Mouse (Mus musculus) mouse trophoblast stem cell (cell line): ENCODE measurements at regions not wholly inside any gene's neighbourhood (a gene's known extent, or its start where the extent isn't known, plus 50 kb on each side); places are given as distances from the start of the nearest gene placed in this dataset.

Experiments used
- in situ Hi-C, 2 experiments: fragments of 300-500 bp; cut with MseI, MboI; formaldehyde crosslinking; loops; 2 replicates in 1 of 2; 3 replicates in 1 of 2; pipeline ENCODE4 v1.15.1; 2025

- in situ Hi-C loops: no loop called here
Measured at GRCm38 (mm10) chr13:102132154-102132553, 364.1 kb upstream of the Pik3r1 start.

GRCm38 (mm10) chr13:102132696-102133095 lies 364.7 kb upstream of the Pik3r1 start:
- in situ Hi-C loops: no loop called here

- in situ Hi-C loops: no loop called here
Measured at GRCm38 (mm10) chr13:102135210-102135609, 367.2 kb upstream of the Pik3r1 start.

DNA sequence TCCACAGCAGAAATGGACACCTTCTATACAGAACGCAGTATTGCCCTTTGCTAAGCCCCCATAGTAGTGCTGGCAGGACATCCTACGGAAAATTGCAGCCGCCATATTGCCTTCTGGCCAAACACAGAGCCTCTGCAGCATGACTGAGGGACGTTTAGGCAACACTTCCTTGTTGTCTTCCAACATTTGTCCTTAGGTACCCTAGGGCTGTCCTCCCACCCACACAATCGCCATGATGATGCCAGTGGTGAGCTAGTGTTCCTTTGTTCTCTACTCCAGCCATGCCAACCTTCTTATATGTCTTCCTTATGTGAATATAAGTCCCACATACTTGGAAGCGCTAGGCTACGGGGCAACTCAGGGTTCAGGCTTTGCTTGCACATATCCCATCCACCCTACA lies 375.0 kb upstream of the Pik3r1 start:
- in situ Hi-C loops: no loop called here

DNA sequence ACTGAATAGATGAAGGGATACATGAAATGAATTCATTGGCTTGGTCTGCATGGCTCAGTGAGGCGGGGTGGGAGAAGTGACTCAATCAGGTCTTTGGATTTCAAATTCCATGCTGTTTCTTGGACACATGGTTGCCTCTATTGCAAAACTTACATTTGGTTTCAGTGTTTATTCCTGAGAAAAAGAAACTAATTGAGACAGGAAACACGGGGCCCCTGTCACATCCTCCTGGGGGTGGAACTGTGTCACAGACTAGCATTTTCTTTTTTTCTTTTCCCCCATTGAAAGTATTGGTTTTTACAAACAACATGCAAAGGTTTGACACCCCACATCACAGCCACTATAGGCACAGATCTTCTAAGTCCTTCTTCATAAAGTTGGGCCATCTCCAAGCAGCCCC lies 375.8 kb upstream of the Pik3r1 start:
- in situ Hi-C loops: no loop called here

DNA sequence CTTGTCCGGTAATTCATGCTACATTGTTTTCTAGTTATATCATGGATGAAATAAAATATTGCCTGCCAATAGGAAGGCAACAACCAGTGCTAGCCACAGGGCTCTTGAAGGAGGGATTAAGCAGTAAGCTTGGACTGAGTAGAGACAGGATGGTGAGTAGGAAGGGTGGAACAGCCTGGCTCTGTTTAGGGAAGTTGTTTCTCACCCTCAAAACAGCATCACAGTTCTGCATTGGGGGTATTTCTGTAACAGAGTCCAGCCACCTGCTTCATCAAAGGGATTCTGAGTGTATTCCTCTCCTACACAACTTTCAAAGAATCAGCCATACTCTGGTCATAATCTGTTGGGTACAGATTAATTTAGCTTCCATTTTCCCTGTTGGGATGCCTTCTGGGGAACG lies 380.0 kb upstream of the Pik3r1 start:
- in situ Hi-C loops: no loop called here

- in situ Hi-C loops: no loop called here
Measured at GRCm38 (mm10) chr13:102153785-102154608, 386.0 kb upstream of the Pik3r1 start.

DNA sequence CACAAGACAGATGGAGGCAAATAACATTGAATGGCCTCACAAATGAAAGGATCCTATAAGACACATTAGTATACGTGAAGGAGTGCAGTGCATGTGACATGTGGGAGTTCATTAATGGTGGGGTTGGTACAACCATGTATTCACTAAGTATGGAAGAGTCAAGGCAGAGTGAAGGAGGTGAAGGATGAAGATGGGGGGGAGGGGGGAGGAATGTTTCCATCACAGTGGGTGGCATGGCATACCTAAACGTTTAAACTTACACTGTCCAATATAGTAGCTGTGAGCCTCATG lies 386.5 kb upstream of the Pik3r1 start:
- in situ Hi-C loops: no loop called here

- in situ Hi-C loops: no loop called here
Measured at GRCm38 (mm10) chr13:102157369-102158130, 389.5 kb upstream of the Pik3r1 start.

GRCm38 (mm10) chr13:102173382-102174234 lies 405.6 kb upstream of the Pik3r1 start:
- in situ Hi-C loops: no loop called here

- in situ Hi-C loops: no loop called here
Measured at GRCm38 (mm10) chr13:102174431-102174830, 406.4 kb upstream of the Pik3r1 start.

DNA sequence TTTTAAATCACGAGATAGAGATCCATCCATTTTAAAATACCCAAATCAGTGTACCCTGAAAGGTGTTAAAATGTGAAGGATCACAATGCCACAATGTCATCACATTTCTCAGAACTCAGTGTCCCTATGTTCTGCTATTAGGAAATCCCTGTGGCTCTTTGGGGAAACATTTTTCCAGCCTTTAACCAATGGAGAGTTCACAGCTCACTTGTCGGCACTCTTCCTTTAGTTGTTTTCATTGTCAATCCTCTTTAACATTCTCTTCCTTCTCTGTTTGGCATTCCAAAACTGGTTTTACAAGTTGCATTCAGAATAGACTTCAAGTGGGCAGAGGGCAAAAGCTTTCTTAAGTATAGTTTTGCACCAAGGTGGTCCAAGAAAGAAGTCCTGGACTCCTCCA lies 406.9 kb upstream of the Pik3r1 start:
- in situ Hi-C loops: no loop called here

DNA sequence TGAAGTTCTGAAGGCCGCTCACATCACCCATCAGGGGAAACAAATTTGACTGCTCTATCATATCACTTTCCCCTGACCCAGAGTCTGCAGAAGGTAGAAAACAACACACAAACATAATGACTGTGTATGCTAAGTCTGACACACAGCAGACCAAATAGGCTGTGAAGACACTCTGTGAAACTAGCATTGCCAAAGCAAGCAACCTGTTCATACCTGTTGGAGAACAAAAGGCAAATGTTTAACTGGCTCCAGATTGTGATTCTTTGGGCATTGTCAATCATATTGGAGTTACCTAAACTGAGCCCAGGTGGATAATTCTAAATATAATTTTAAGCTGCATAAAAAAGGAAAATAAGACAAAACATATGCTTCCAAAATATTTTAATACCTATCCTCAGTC lies 407.4 kb upstream of the Pik3r1 start:
- in situ Hi-C loops: no loop called here

DNA sequence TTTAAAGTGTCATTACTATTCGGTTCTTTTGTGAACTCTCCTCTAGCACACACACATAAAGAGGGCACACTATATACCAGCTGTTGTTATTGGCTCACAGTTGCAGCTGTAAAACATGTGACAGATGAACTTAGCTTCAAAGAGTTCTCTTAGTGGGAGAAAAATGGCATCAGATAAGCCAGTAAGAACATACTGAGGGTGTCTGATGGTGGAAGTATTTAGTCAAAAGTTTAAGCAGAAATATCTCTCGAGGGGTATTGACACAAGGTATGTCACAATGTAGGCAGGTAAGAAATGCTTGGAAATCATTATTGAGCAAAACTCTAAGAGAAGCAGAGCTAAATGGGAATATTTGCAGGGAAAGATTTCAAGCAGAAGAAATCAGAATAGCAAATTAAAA lies 408.4 kb upstream of the Pik3r1 start:
- in situ Hi-C loops: no loop called here

GRCm38 (mm10) chr13:102194716-102195115 lies 426.7 kb upstream of the Pik3r1 start:
- in situ Hi-C loops: no loop called here

DNA sequence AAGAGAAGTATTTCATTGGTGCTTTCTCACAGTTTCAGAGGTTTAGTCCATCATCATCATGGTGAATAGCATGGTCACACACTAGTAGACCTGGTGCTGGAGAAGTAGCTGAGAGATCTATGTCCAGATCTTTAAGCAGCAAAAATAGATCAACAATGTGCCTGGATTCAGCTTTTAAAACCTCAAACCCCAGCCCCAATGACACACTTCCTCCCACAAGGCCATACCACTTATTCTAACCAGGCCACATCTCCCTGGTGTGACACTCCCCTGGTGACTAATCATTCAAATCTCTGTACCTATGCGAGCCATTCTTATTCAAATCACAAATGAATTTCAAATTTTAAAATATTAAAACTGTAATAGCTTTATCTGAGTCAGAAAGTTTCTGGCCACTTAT lies 434.3 kb upstream of the Pik3r1 start:
- in situ Hi-C loops: no loop called here

DNA sequence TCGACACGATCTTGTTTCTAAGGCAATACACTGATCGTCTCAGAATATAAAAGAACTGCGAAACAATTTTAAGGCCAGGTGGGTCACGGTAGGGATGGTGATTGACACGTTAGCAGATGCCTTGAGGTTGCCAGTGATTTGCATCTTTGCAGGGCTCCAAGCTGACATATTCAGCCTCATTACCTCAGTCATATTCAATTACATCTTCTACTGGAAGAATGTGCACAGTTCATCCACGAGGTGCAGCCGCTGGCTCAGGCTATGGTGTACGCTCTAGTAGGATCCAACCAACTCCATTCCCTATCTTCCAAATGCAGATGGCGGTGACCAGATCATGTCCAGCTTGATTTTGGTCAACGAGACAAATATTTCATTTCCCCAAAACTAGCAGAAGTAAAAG lies 450.5 kb upstream of the Pik3r1 start:
- in situ Hi-C loops: no loop called here

DNA sequence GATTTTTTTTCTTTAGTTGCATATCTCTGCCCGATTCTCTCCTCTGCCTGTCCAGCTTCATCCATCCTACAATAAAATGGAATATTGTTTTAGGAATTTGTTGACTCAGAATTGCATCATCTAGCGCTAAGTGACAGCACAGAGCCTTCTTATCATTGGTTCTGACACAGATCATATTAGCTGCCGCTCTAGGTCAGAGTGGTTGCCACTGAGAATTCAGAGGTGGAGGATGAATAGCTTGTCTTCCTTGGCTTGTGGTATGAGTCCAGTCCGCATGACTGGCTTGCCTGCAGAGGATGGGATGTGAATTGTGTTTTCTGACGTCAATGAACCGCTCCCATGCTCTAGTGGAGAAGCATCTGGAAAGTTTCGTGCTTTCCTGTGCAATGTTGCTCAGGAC lies 462.3 kb upstream of the Cd180 start:
- in situ Hi-C loops: no loop called here

- in situ Hi-C loops: no loop called here
Measured at GRCm38 (mm10) chr13:102232291-102232936, 460.9 kb upstream of the Cd180 start.

GRCm38 (mm10) chr13:102250884-102251283 lies 442.5 kb upstream of the Cd180 start:
- in situ Hi-C loops: no loop called here

- in situ Hi-C loops: no loop called here
Measured at GRCm38 (mm10) chr13:102251709-102252108, 441.6 kb upstream of the Cd180 start.
